Mouse (Mus musculus) intestine, embryonic 14.5 days (tissue): ENCODE data around the gene Hsd17b10. TPM values are rescaled to one million over a fixed set of nuclear protein-coding genes. Genes with fewer than 3 reads are reported as not detected.
A peak's percentile ranks its signal among the peaks of the same experiment; 100 is the strongest.

Experiments
- ATAC-seq: fragments of 200-750 bp; cut with Nextera tagmentation; replicated peaks from 2 replicates; pipeline ENCODE4 v1.8.0; 2017; ENCODE audit warnings: low read depth, moderate number of reproducible peaks, moderate TSS enrichment, moderate library complexity; ENCODE audit not compliant: low FRiP score, low TSS enrichment
- DNase-seq: peaks from one replicate; pipeline ENCODE4 v3.0.0-alpha.2; 2018; ENCODE audit warnings: low spot score
- H3K27ac ChIP-seq: fragments of 300-500 bp; sonication (generic); 2 replicates; pipeline ENCODE4 v1.5.1; 2014; ENCODE audit warnings: low read depth, mild to moderate bottlenecking, control low read depth
- H3K27me3 ChIP-seq: fragments of 300-500 bp; sonication (generic); replicated peaks from 2 replicates; pipeline ENCODE4 v1.6.1; 2014; ENCODE audit warnings: low read length, control low read depth; ENCODE audit not compliant: control insufficient read depth, insufficient read depth
- H3K36me3 ChIP-seq: fragments of 300-500 bp; sonication (generic); 2 replicates; pipeline ENCODE4 v1.6.1; 2014; ENCODE audit warnings: low read length, control low read depth; ENCODE audit not compliant: control insufficient read depth, insufficient read depth
- H3K4me1 ChIP-seq: fragments of 300-500 bp; sonication (generic); replicated peaks from 2 replicates; pipeline ENCODE4 v1.6.1; 2014; ENCODE audit warnings: low read length, control low read depth, mixed read lengths; ENCODE audit not compliant: control insufficient read depth, insufficient read depth
- H3K4me2 ChIP-seq: fragments of 300-500 bp; sonication (generic); 2 replicates; pipeline ENCODE4 v1.6.1; 2014; ENCODE audit warnings: low read length
- H3K4me3 ChIP-seq: fragments of 300-500 bp; sonication (generic); 2 replicates; pipeline ENCODE4 v1.5.1; 2014; ENCODE audit warnings: low read depth, low read length, control low read depth, mixed read lengths
- H3K9ac ChIP-seq: fragments of 300-500 bp; sonication (generic); 2 replicates; pipeline ENCODE4 v1.6.1; 2014; ENCODE audit warnings: mild to moderate bottlenecking, low read length
- H3K9me3 ChIP-seq: fragments of 300-500 bp; sonication (generic); 2 replicates; pipeline ENCODE4 v1.6.1; 2016; ENCODE audit warnings: low read length, control low read depth; ENCODE audit not compliant: control insufficient read depth
- WGBS: fragments of 180-500 bp; shearing (Covaris S2); extraction: QIAGEN DNeasy Blood & Tissue Kit; methylation state at CpG from one replicate; pipeline ENCODE4 v1.1.7; 2014; 5-methylcytosine and 5-hydroxymethylcytosine counted together
- polyA plus RNA-seq: library from polyadenylated mRNA; unstranded; fragments of >200 nt; fragmentation: Nextera tagmentation; extraction: Ambion mirVana; gene quantifications from 2 replicates; pipeline ENCODE4 v1.2.1, GENCODE M21; 2014

Gene Hsd17b10
- polyA plus RNA-seq = 216 and 217 TPM in 2 replicates

DNA sequence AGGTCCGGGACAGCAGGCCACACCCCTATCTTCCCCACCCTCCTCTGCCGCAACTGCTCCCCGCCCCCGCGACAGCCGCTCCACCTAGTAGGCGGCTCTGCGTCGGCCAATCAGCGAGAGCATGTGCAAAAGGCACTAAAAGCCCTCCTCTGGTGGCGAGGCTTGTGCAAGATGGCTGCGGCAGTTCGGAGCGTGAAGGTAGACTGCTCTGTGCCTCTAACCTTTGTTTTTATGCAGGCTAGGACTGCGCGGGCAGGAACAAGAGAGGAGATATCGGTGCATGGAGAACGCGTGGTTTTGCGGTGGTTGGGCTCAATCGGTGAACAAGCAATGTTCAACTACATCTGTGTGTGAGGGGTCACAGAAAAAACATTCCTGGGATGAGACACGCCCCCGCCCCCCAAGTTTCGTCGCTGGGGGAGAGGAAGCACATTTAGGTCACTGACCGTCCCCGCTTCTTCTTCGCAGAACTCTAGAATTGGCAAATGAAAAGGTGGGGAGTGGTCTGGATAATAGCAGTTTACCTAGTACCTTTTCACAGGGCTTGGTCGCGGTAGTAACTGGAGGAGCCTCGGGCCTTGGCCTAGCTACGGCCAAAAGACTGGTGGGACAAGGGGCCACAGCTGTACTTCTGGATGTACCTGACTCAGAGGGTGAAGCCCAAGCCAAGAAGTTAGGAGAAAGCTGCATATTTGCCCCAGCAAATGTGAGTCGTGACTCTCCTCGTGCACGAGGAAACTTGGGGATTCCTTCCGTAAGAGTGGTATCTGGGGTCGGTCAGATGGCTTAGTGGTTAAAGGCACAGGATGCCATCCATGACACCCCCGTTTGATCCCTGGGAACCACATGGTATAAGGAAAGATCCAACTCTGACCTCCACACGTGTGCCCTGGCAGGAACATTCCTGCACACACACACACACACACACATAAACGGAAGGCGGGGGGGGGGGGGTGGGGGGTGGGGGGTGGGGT lies at the start of gene Hsd17b10:
TSS of gene Hsd17b10 (plus strand) at position 109 of the 974 bp plus-strand sequence.
- peak; percentile 97 for ATAC-seq
- 15% methylated on average over 38 of the region's 41 CpGs for WGBS

DNA sequence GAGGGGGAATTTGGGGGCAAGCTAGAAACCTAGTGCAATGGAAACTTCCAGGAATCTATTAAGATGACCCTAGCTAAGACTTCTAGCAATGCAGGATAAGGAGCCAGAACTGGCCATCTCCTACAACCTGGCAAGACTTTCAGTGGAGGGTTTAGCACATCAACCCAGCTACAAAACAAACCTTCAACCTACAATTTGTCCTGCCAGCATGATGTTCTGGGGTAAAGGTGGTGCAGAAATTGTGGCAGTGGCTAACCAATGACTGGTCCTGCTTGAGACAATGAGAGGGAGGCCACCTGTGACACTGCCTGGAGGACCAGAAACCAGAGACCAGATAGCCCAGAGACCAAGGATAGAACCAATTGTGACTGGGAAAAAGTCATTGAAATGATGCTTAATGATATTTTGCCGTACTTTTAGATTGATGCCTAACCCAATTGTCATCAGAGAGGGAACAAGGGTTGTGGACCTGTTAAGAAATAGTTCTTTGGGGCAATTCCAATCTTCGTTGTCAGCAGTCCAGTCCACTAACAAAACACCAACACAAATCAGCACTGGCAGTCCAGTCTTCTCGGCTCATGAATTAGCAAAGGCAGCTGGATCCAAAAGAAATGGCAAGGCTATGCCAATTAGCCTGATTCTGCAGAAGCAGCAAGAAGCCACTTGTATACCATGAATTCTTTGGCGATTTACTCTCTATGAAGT lies 2.5 kb upstream of the Hsd17b10 start:
- H3K27ac ChIP-seq = no peak overlapping the region
- peaks cover 21% of the 10 kb centered on the region for H3K27me3 ChIP-seq
- no peak for ATAC-seq
- H3K36me3 ChIP-seq = peaks cover 7% of the 10 kb centered on the region
- no peak overlapping the region for H3K4me2 ChIP-seq
- H3K4me3 ChIP-seq = no peak overlapping the region
- DNase-seq = no peak
- 73% methylated on average over 4 of the region's 4 CpGs for WGBS
- H3K9me3 ChIP-seq = no peaks in the 10 kb centered on the region
- H3K4me1 ChIP-seq = no peaks in the 10 kb centered on the region
- no peak overlapping the region for H3K9ac ChIP-seq

More for the DNA sequence above, at the start of gene Hsd17b10:
- peak; percentile 81 for DNase-seq
- Histone ChIP-seq H3K4me1 (no peaks in the 10 kb centered on the region), H3K9ac (peak within 1 kb of the TSS; percentile 47), H3K27ac (peak within 1 kb of the TSS; percentile 38; the same call in 1 of the 2 replicates), H3K27me3 (peaks cover 24% of the 10 kb centered on the region; the same call in 1 of the 2 replicates), H3K36me3 (peaks cover 17% of the 10 kb centered on the region), H3K4me2 (peak within 1 kb of the TSS; percentile 54), H3K4me3 (peak within 1 kb of the TSS; percentile 48), H3K9me3 (no peaks in the 10 kb centered on the region)

- 34% methylated on average over 9 of the region's 9 CpGs for WGBS
- H3K36me3 ChIP-seq = peaks cover 16% of the 10 kb centered on the region
- H3K27ac ChIP-seq = peak overlapping the region; percentile 38; the same call in 1 of the 2 replicates
- DNase-seq = no peak
- peak overlapping the region; percentile 48 for H3K4me3 ChIP-seq
- peaks cover 19% of the 10 kb centered on the region; the same call in 1 of the 2 replicates for H3K27me3 ChIP-seq
- peak overlapping the region; percentile 54 for H3K4me2 ChIP-seq
- no peak overlapping the region; the same call in 1 of the 2 replicates for H3K9ac ChIP-seq
- peak; percentile 16; the same call in 1 of the 2 replicates for ATAC-seq
- no peaks in the 10 kb centered on the region for H3K9me3 ChIP-seq
- H3K4me1 ChIP-seq = no peaks in the 10 kb centered on the region
These were observed 412 bp upstream of the Hsd17b10 start for GRCm38 (mm10) chrX:152001182-152001684.

DNA sequence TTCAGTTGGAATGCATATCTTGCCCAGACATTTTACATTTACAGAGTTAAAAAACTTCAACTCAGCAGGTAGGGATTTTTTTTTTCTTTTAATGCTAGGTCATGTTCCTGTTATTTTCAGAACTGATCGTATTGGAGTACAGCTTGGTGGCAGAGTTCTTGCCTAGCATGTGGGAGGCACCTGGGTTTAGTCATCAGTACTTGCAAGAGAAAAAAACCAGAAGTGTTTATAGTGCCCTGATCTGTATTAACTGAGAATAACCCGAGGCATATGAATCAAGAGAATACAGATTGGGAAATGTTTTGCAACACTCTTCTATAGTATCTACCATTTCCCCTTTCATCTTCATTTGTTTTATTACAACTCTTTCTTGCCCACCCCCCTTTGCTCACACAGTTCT lies 1.2 kb downstream of the Hsd17b10 start:
- WGBS = 58% methylated on average over 2 of the region's 2 CpGs
- Histone ChIP-seq H3K27ac (no peak overlapping the region), H3K9ac (no peak overlapping the region), H3K9me3 (no peaks in the 10 kb centered on the region), H3K4me3 (no peak overlapping the region), H3K4me2 (peak overlapping the region; percentile 18; the same call in 1 of the 2 replicates), H3K36me3 (peaks cover 21% of the 10 kb centered on the region), H3K4me1 (no peaks in the 10 kb centered on the region), H3K27me3 (peaks cover 22% of the 10 kb centered on the region; the same call in 1 of the 2 replicates)
- ATAC-seq (no peak), DNase-seq (no peak)

GRCm38 (mm10) chrX:152007863-152008262 lies 6.2 kb downstream of the Hsd17b10 start:
- H3K9me3 ChIP-seq = no peaks in the 10 kb centered on the region
- 84% methylated on average over 1 of the region's 1 CpGs for WGBS
- H3K27ac ChIP-seq = no peak overlapping the region
- H3K4me1 ChIP-seq = no peaks in the 10 kb centered on the region
- peaks cover 21% of the 10 kb centered on the region for H3K36me3 ChIP-seq
- ATAC-seq (no peak), DNase-seq (no peak)
- no peak overlapping the region for H3K4me3 ChIP-seq
- H3K9ac ChIP-seq = no peak overlapping the region
- H3K27me3 ChIP-seq = 0 out of 2 replicates have a peak, but pooled peaks cover 16% of the 10 kb centered on the region
- no peak overlapping the region for H3K4me2 ChIP-seq

- H3K9ac ChIP-seq = peak overlapping the region; percentile 58
- H3K27ac ChIP-seq = peak overlapping the region; percentile 76
- peak overlapping the region; percentile 50 for H3K4me2 ChIP-seq
- H3K36me3 ChIP-seq = no peaks in the 10 kb centered on the region
- H3K4me1 ChIP-seq = no peaks in the 10 kb centered on the region
- no peak for DNase-seq
- WGBS = 10% methylated on average over 11 of the region's 11 CpGs
- no peak; the same call in 1 of the 2 replicates for ATAC-seq
- no peaks in the 10 kb centered on the region for H3K9me3 ChIP-seq
- H3K4me3 ChIP-seq = peak overlapping the region; percentile 55
- H3K27me3 ChIP-seq = 0 out of 2 replicates have a peak, but pooled peaks cover 8% of the 10 kb centered on the region
These were observed 14.1 kb downstream of the Hsd17b10 start for GRCm38 (mm10) chrX:152015752-152016150.

DNA sequence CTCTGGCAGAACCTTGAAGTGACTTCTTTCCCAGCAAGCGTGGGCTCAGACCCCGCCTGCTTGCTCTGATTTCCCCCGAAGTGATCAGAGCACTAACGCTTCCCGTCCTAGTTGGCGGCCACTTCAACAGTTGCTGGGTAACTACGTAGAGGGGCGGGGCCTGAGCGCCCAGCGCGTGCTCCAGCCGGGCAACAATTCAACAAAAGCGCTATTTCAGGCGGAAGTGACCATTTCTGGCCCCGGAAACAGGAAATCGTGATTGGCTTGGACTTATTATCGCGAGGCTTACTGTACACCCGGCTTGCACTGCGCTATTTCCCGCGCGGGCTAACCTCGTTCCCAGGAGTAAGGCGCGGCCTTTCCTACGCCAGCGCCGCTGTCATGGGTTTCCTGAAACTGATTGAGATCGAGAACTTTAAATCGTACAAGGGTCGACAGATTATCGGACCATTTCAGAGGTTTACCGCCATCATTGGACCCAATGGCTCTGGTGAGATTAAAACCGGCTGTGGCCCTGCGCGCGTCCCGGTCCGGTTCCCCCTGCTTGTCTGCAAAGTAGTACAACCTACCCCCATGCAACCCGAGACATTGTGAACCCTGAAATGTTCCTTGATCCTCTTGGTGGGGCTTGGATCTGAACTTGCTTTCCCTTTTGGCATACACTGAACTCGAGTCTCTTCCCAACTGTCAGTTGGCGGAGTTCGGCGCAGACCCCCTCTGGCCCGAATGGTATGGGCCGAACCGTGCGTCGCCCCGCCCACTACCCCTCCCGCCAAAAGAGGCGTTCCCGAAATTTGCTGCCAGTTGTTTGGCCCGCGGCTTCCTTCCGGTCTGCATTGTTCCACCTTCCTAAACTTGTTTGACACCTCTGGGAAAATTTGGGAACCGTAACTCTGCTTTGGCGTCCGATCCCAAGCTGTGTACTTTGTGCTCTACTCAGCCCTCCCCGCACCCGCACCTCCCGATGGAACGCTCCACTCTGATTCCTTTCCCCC lies 14.8 kb downstream of the Hsd17b10 start, which contains the start of the genes Ribc1 and Smc1a:
TSS of gene Ribc1 (minus strand) at position 145 of the 995 bp plus-strand sequence.
TSS of gene Smc1a (plus strand) at position 278 of the 995 bp plus-strand sequence.
- Histone ChIP-seq H3K27me3 (0 out of 2 replicates have a peak, but pooled peaks cover 3% of the 10 kb centered on the region), H3K4me3 (peak within 1 kb of the TSS; percentile 55), H3K4me2 (peak within 1 kb of the TSS; percentile 53), H3K27ac (peak within 1 kb of the TSS; percentile 91), H3K4me1 (no peaks in the 10 kb centered on the region), H3K9me3 (no peaks in the 10 kb centered on the region), H3K36me3 (no peaks in the 10 kb centered on the region), H3K9ac (peak within 1 kb of the TSS; percentile 72)
- peak; percentile 98 for ATAC-seq
- DNase-seq = peak; percentile 89
- WGBS = 13% methylated on average over 63 of the region's 64 CpGs
